Mouse (Mus musculus): ENCODE data around the gene Fgf5. TPM values are rescaled to one million over a fixed set of nuclear protein-coding genes. Genes with fewer than 3 reads are reported as not detected.

The Fgf5 gene
- polyA plus RNA-seq, 1 experiment from 2014 or later: 1.1 TPM

GRCm38 (mm10) chr5:98245976-98246375, 8.0 kb upstream of the Fgf5 start:
- no peaks in the 10 kb centered on the region for H3K4me1 ChIP-seq (ENCODE audit: control insufficient read depth, insufficient read depth, low read length)
- H3K9ac ChIP-seq (replicated peaks; ENCODE audit: low read length): no peak overlapping the region
- ATAC-seq (ENCODE audit: low FRiP score, low TSS enrichment): no peak
- H3K36me3 ChIP-seq (ENCODE audit: control insufficient read depth, insufficient read depth, low read length): no peaks in the 10 kb centered on the region
- WGBS: 45% methylated on average over 4 of the region's 4 CpGs
- no peak overlapping the region for H3K27ac ChIP-seq (replicated peaks; ENCODE audit: low read depth, low read length)
- DNase-seq: no peak
- no peak overlapping the region for H3K4me3 ChIP-seq (replicated peaks; ENCODE audit: low read depth, low read length)
- H3K9me3 ChIP-seq (ENCODE audit: control insufficient read depth, low read length): no peaks in the 10 kb centered on the region
- H3K4me2 ChIP-seq (ENCODE audit: low read length): no peak overlapping the region
- no peaks in the 10 kb centered on the region for H3K27me3 ChIP-seq (ENCODE audit: control insufficient read depth, insufficient read depth, low read length)

- Histone ChIP-seq H3K27me3 (ENCODE audit: control insufficient read depth, insufficient read depth, low read length) (no peaks in the 10 kb centered on the region), H3K4me1 (ENCODE audit: control insufficient read depth, insufficient read depth, low read length) (no peaks in the 10 kb centered on the region), H3K9me3 (ENCODE audit: control insufficient read depth, low read length) (no peaks in the 10 kb centered on the region), H3K36me3 (ENCODE audit: control insufficient read depth, insufficient read depth, low read length) (no peaks in the 10 kb centered on the region), H3K4me2 (ENCODE audit: low read length) (no peak overlapping the region), H3K9ac (replicated peaks; ENCODE audit: low read length) (no peak overlapping the region), H3K4me3 (replicated peaks; ENCODE audit: low read depth, low read length) (no peak overlapping the region), H3K27ac (replicated peaks; ENCODE audit: low read depth, low read length) (no peak overlapping the region)
- 82% methylated on average over 7 of the region's 7 CpGs for WGBS
- ATAC-seq (ENCODE audit: low FRiP score, low TSS enrichment) (no peak), DNase-seq (no peak)
These were observed 7.2 kb upstream of the Fgf5 start for GRCm38 (mm10) chr5:98246826-98247225.

- no peak for DNase-seq
These were observed 6.5 kb upstream of the Fgf5 start for GRCm38 (mm10) chr5:98247516-98247915.

GRCm38 (mm10) chr5:98253147-98253546, 837 bp upstream of the Fgf5 start:
- Histone ChIP-seq H3K9ac (replicated peaks; ENCODE audit: low read length) (no peak overlapping the region), H3K4me2 (ENCODE audit: low read length) (peak overlapping the region; percentile 98), H3K27ac (replicated peaks; ENCODE audit: low read depth, low read length) (no peak overlapping the region), H3K36me3 (ENCODE audit: control insufficient read depth, insufficient read depth, low read length) (no peaks in the 10 kb centered on the region), H3K4me1 (ENCODE audit: control insufficient read depth, insufficient read depth, low read length) (peaks cover 9% of the 10 kb centered on the region; the same call in 1 of the 2 replicates), H3K27me3 (ENCODE audit: control insufficient read depth, insufficient read depth, low read length) (peaks cover 42% of the 10 kb centered on the region), H3K9me3 (ENCODE audit: control insufficient read depth, low read length) (no peaks in the 10 kb centered on the region), H3K4me3 (replicated peaks; ENCODE audit: low read depth, low read length) (no peak overlapping the region; the same call in 1 of the 2 replicates)
- ATAC-seq (ENCODE audit: low FRiP score, low TSS enrichment): no peak
- DNase-seq: no peak
- WGBS: 26% methylated on average over 6 of the region's 6 CpGs

More at GRCm38 (mm10) chr5:98247516-98247915, 6.5 kb upstream of the Fgf5 start:
- Histone ChIP-seq H3K9me3 (ENCODE audit: control insufficient read depth, low read length) (no peaks in the 10 kb centered on the region), H3K4me1 (ENCODE audit: control insufficient read depth, insufficient read depth, low read length) (no peaks in the 10 kb centered on the region), H3K36me3 (ENCODE audit: control insufficient read depth, insufficient read depth, low read length) (no peaks in the 10 kb centered on the region), H3K27me3 (ENCODE audit: control insufficient read depth, insufficient read depth, low read length) (peaks cover under 1% of the 10 kb centered on the region; the same call in 1 of the 2 replicates), H3K4me3 (replicated peaks; ENCODE audit: low read depth, low read length) (no peak overlapping the region), H3K4me2 (ENCODE audit: low read length) (no peak overlapping the region), H3K27ac (replicated peaks; ENCODE audit: low read depth, low read length) (no peak overlapping the region), H3K9ac (replicated peaks; ENCODE audit: low read length) (no peak overlapping the region)
- no peak for ATAC-seq (ENCODE audit: low FRiP score, low TSS enrichment)
- 56% methylated on average over 2 of the region's 2 CpGs for WGBS

GRCm38 (mm10) chr5:98255176-98255575, 1.2 kb downstream of the Fgf5 start:
- H3K36me3 ChIP-seq (ENCODE audit: control insufficient read depth, insufficient read depth, low read length): no peaks in the 10 kb centered on the region
- DNase-seq (peak; percentile 53), ATAC-seq (ENCODE audit: low FRiP score, low TSS enrichment) (no peak)
- peaks cover 9% of the 10 kb centered on the region; the same call in 1 of the 2 replicates for H3K4me1 ChIP-seq (ENCODE audit: control insufficient read depth, insufficient read depth, low read length)
- no peak overlapping the region for H3K27ac ChIP-seq (replicated peaks; ENCODE audit: low read depth, low read length)
- 2% methylated on average over 12 of the region's 12 CpGs for WGBS
- H3K9me3 ChIP-seq (ENCODE audit: control insufficient read depth, low read length): no peaks in the 10 kb centered on the region
- no peak overlapping the region for H3K9ac ChIP-seq (replicated peaks; ENCODE audit: low read length)
- peaks cover 42% of the 10 kb centered on the region for H3K27me3 ChIP-seq (ENCODE audit: control insufficient read depth, insufficient read depth, low read length)
- H3K4me3 ChIP-seq (replicated peaks; ENCODE audit: low read depth, low read length): peak overlapping the region; percentile 61; the same call in 1 of the 2 replicates
- H3K4me2 ChIP-seq (ENCODE audit: low read length): peak overlapping the region; percentile 15; the same call in 1 of the 2 replicates

GRCm38 (mm10) chr5:98255760-98256490, 1.9 kb downstream of the Fgf5 start:
- DNase-seq: peak; percentile 23

GRCm38 (mm10) chr5:98275318-98275818, 21.4 kb downstream of the Fgf5 start:
- no peak overlapping the region for H3K27ac ChIP-seq (replicated peaks; ENCODE audit: low read depth, low read length)
- no peak overlapping the region for H3K9ac ChIP-seq (replicated peaks; ENCODE audit: low read length)
- DNase-seq: no peak
- H3K27me3 ChIP-seq (ENCODE audit: control insufficient read depth, insufficient read depth, low read length): no peaks in the 10 kb centered on the region
- H3K36me3 ChIP-seq (ENCODE audit: control insufficient read depth, insufficient read depth, low read length): no peaks in the 10 kb centered on the region
- H3K4me3 ChIP-seq (replicated peaks; ENCODE audit: low read depth, low read length): no peak overlapping the region
- no peaks in the 10 kb centered on the region for H3K9me3 ChIP-seq (ENCODE audit: control insufficient read depth, low read length)
- no peaks in the 10 kb centered on the region for H3K4me1 ChIP-seq (ENCODE audit: control insufficient read depth, insufficient read depth, low read length)
- ATAC-seq (ENCODE audit: low FRiP score, low TSS enrichment): no peak
- no peak overlapping the region for H3K4me2 ChIP-seq (ENCODE audit: low read length)
- WGBS: 86% methylated on average over 21 of the region's 21 CpGs

More at GRCm38 (mm10) chr5:98255760-98256490, 1.9 kb downstream of the Fgf5 start:
- no peak overlapping the region for H3K27ac ChIP-seq (replicated peaks; ENCODE audit: low read depth, low read length)
- 6% methylated on average over 18 of the region's 18 CpGs for WGBS
- no peak overlapping the region for H3K9ac ChIP-seq (replicated peaks; ENCODE audit: low read length)
- peaks cover 42% of the 10 kb centered on the region for H3K27me3 ChIP-seq (ENCODE audit: control insufficient read depth, insufficient read depth, low read length)
- no peaks in the 10 kb centered on the region for H3K36me3 ChIP-seq (ENCODE audit: control insufficient read depth, insufficient read depth, low read length)
- peak overlapping the region; percentile 29 for H3K4me2 ChIP-seq (ENCODE audit: low read length)
- H3K4me3 ChIP-seq (replicated peaks; ENCODE audit: low read depth, low read length): no peak overlapping the region
- ATAC-seq (ENCODE audit: low FRiP score, low TSS enrichment): no peak
- no peaks in the 10 kb centered on the region for H3K9me3 ChIP-seq (ENCODE audit: control insufficient read depth, low read length)
- H3K4me1 ChIP-seq (ENCODE audit: control insufficient read depth, insufficient read depth, low read length): peaks cover 9% of the 10 kb centered on the region; the same call in 1 of the 2 replicates

GRCm38 (mm10) chr5:98281993-98282392, 28.0 kb downstream of the Fgf5 start:
- Histone ChIP-seq H3K4me3 (replicated peaks; ENCODE audit: low read depth, low read length) (no peak overlapping the region), H3K36me3 (ENCODE audit: control insufficient read depth, insufficient read depth, low read length) (no peaks in the 10 kb centered on the region), H3K9ac (replicated peaks; ENCODE audit: low read length) (no peak overlapping the region), H3K27ac (replicated peaks; ENCODE audit: low read depth, low read length) (no peak overlapping the region), H3K4me1 (ENCODE audit: control insufficient read depth, insufficient read depth, low read length) (peaks cover 17% of the 10 kb centered on the region; the same call in 1 of the 2 replicates), H3K9me3 (ENCODE audit: control insufficient read depth, low read length) (no peaks in the 10 kb centered on the region), H3K27me3 (ENCODE audit: control insufficient read depth, insufficient read depth, low read length) (no peaks in the 10 kb centered on the region), H3K4me2 (ENCODE audit: low read length) (no peak overlapping the region)
- ATAC-seq (ENCODE audit: low FRiP score, low TSS enrichment) (no peak), DNase-seq (peak; percentile 51)
- 30% methylated on average over 9 of the region's 9 CpGs for WGBS
